Comparison of ENCODE assay signal across 10 mouse cellular contexts in genomic region chr16:78490779-78491178, GRCm38 (mm10).
A peak's percentile ranks its signal among the peaks of the same experiment; 100 is the strongest.
DNase-seq lines count a peak whose midpoint lies in the region; ATAC-seq and TF ChIP-seq lines count a peak whose summit lies in the region.
"Had no signal": no experiment of that assay in that cellular context is flagged by ENCODE, and none has a peak within 500 bp of the region (broad histone marks: within the 10 kb centered on the region; RNA-seq: fewer than 3 reads in every experiment).

No protein-coding gene starts in this region.

- DNase-seq in hindbrain, postnatal 0 days (ENCODE audit: low spot score), result peak; percentile 28
- no peak for DNase-seq in hindbrain, embryonic 11.5 days (ENCODE audit: low spot score)
- DNase-seq in ES-CJ7 (ENCODE audit: low read depth, low spot score), result peak; percentile 80
- DNase-seq in midbrain, embryonic 10.5 days (ENCODE audit: low spot score), result no peak
- DNase-seq in left cerebral cortex, adult 2 months (ENCODE audit: extremely low spot score in 1 of 2, low spot score in 2 of 2), result no peak
- DNase-seq in embryo, embryonic 10 days (ENCODE audit: low spot score), result no peak
- DNase-seq: cerebellum, adult 11-12 months; layer of hippocampus, postnatal 36 days had no signal

- no peak overlapping the region for H3K4me3 ChIP-seq in hindbrain, postnatal 0 days (ENCODE audit: low read length)
- no peak overlapping the region for H3K4me3 ChIP-seq in hindbrain, embryonic 11.5 days (ENCODE audit: low read depth, low read length)
- H3K4me3 ChIP-seq in forebrain, embryonic 12.5 days (replicated peaks), result no peak overlapping the region
- H3K4me3 ChIP-seq in midbrain, embryonic 10.5 days, result peak overlapping the region; percentile 46; the same call in 1 of the 2 replicates
- H3K4me3 ChIP-seq in left cerebral cortex, adult 2 months, result no peak overlapping the region
- H3K4me3 ChIP-seq: myocyte had no signal

- H3K27ac ChIP-seq in hindbrain, postnatal 0 days, result no peak overlapping the region
- H3K27ac ChIP-seq in hindbrain, embryonic 11.5 days (ENCODE audit: low read depth, low read length), result no peak overlapping the region
- no peak overlapping the region for H3K27ac ChIP-seq in forebrain, embryonic 12.5 days
- peak overlapping the region; percentile 65; the same call in 1 of the 2 replicates for H3K27ac ChIP-seq in midbrain, embryonic 10.5 days (replicated peaks)
- H3K27ac ChIP-seq in left cerebral cortex, adult 2 months, result no peak overlapping the region

- no peak for ATAC-seq in hindbrain, postnatal 0 days
- ATAC-seq in hindbrain, embryonic 11.5 days (ENCODE audit: low FRiP score), result no peak
- ATAC-seq in forebrain, embryonic 12.5 days (ENCODE audit: low FRiP score), result no peak

- no peaks in the 10 kb centered on the region for H3K9me3 ChIP-seq in hindbrain, postnatal 0 days (ENCODE audit: low read length)
- no peaks in the 10 kb centered on the region for H3K9me3 ChIP-seq in hindbrain, embryonic 11.5 days (ENCODE audit: control insufficient read depth, low read length)
- H3K9me3 ChIP-seq in forebrain, embryonic 12.5 days, result no peaks in the 10 kb centered on the region
- H3K9me3 ChIP-seq in midbrain, embryonic 10.5 days (replicated peaks), result no peaks in the 10 kb centered on the region

- intact Hi-C loops in left cerebral cortex, adult 2 months (cut with DNase I), result no loop called here

- peak overlapping the region; percentile 38; the same call in 1 of the 2 replicates for H3K4me2 ChIP-seq in hindbrain, postnatal 0 days (ENCODE audit: low read depth, low read length)
- H3K4me2 ChIP-seq in hindbrain, embryonic 11.5 days (replicated peaks; ENCODE audit: low read depth, low read length), result no peak overlapping the region
- H3K4me2 ChIP-seq in forebrain, embryonic 12.5 days, result peak overlapping the region; percentile 49

- no peaks in the 10 kb centered on the region for H3K36me3 ChIP-seq in hindbrain, postnatal 0 days (ENCODE audit: insufficient read depth, low read length)
- H3K36me3 ChIP-seq in hindbrain, embryonic 11.5 days (ENCODE audit: control insufficient read depth, insufficient read depth, low read length), result no peaks in the 10 kb centered on the region
- no peaks in the 10 kb centered on the region for H3K36me3 ChIP-seq in forebrain, embryonic 12.5 days (replicated peaks)
- no peaks in the 10 kb centered on the region for H3K36me3 ChIP-seq in midbrain, embryonic 10.5 days

- no peak overlapping the region for H3K9ac ChIP-seq in hindbrain, postnatal 0 days (replicated peaks; ENCODE audit: low read length)
- H3K9ac ChIP-seq in hindbrain, embryonic 11.5 days (ENCODE audit: low read depth, low read length), result no peak overlapping the region
- no peak overlapping the region for H3K9ac ChIP-seq in forebrain, embryonic 12.5 days

- no peaks in the 10 kb centered on the region for H3K27me3 ChIP-seq in hindbrain, postnatal 0 days (ENCODE audit: insufficient read depth, low read length)
- H3K27me3 ChIP-seq in hindbrain, embryonic 11.5 days (ENCODE audit: control insufficient read depth, insufficient read depth, low read length), result no peaks in the 10 kb centered on the region
- no peaks in the 10 kb centered on the region for H3K27me3 ChIP-seq in forebrain, embryonic 12.5 days
- no peaks in the 10 kb centered on the region for H3K27me3 ChIP-seq in midbrain, embryonic 10.5 days (ENCODE audit: low read depth, poor library complexity, severe bottlenecking)

- H3K4me1 ChIP-seq in hindbrain, postnatal 0 days (ENCODE audit: insufficient read depth, low read length), result no peaks in the 10 kb centered on the region
- no peaks in the 10 kb centered on the region for H3K4me1 ChIP-seq in hindbrain, embryonic 11.5 days (replicated peaks; ENCODE audit: control insufficient read depth, insufficient read depth, low read length)
- peaks cover 11% of the 10 kb centered on the region for H3K4me1 ChIP-seq in forebrain, embryonic 12.5 days
- peaks cover 15% of the 10 kb centered on the region for H3K4me1 ChIP-seq in midbrain, embryonic 10.5 days

- TF ChIP-seq CTCF in hindbrain, postnatal 0 days (IDR thresholded peaks at IDR 0.05; ENCODE audit: low read depth), result no peak
- TF ChIP-seq CTCF in left cerebral cortex, adult 2 months (IDR thresholded peaks at IDR 0.05), result no peak

- WGBS in hindbrain, postnatal 0 days, result 52% methylated on average over 5 of the region's 5 CpGs
- 63% methylated on average over 5 of the region's 5 CpGs for WGBS in hindbrain, embryonic 11.5 days
- 37% methylated on average over 5 of the region's 5 CpGs for WGBS in forebrain, embryonic 12.5 days
- WGBS in midbrain, embryonic 10.5 days, result 59% methylated on average over 5 of the region's 5 CpGs

Comparison
In these comparisons a context has a peak if more than half of its experiments do, and no peak if none do; other contexts are left out.
1. DNase-seq: peak in hindbrain, postnatal 0 days (single experiment) and ES-CJ7 (single experiment); none in hindbrain, embryonic 11.5 days (single experiment), midbrain, embryonic 10.5 days (single experiment), left cerebral cortex, adult 2 months (0 of 2) and embryo, embryonic 10 days (single experiment).